Mouse (Mus musculus): ENCODE data around the gene Gm8871.
"Not testable (repeated sequence)": the region's sequence is repeated elsewhere in the genome, so short reads cannot be mapped to it uniquely, and the experiment has no call there.

Gm8871 gene

GRCm38 (mm10) chr5:10947505-10947904, at the start of gene Gm8871, which contains the start of gene Gm8857:
TSS of gene Gm8871 (plus strand) at chr5:10947805.
TSS of gene Gm8857 (plus strand) at chr5:10947807.
- DNase-seq (ENCODE audit: low spot score) = not testable (repeated sequence)

- not testable (repeated sequence) for DNase-seq (ENCODE audit: low spot score)
These were observed 5.9 kb downstream of the Gm8871 start for GRCm38 (mm10) chr5:10953512-10953911.

GRCm38 (mm10) chr5:10958057-10958456, 10.5 kb downstream of the Gm8871 start:
- not testable (repeated sequence) for DNase-seq (ENCODE audit: low spot score)

Data from urinary bladder, postnatal 14 days (tissue).